9 mouse cellular contexts compared by ENCODE assay signal in genomic region chr19:28365897-28366296, GRCm38 (mm10).
DNase-seq lines count a peak whose midpoint lies in the region; ATAC-seq and TF ChIP-seq lines count a peak whose summit lies in the region.
"Had no signal": no experiment of that assay in that cellular context is flagged by ENCODE, and none has a peak within 500 bp of the region (broad histone marks: within the 10 kb centered on the region; RNA-seq: fewer than 3 reads in every experiment).

No protein-coding gene starts in this region.

- TF ChIP-seq CTCF in lung, embryonic 14.5 days (IDR thresholded peaks at IDR 0.05; ENCODE audit: low read depth): peak; percentile 75

- H3K27me3 ChIP-seq in lung, embryonic 14.5 days (ENCODE audit: insufficient read depth, low read length): no peaks in the 10 kb centered on the region
- no peaks in the 10 kb centered on the region for H3K27me3 ChIP-seq in hindbrain, embryonic 16.5 days (replicated peaks; ENCODE audit: control insufficient read depth, insufficient read depth, low read length)
- H3K27me3 ChIP-seq: hindbrain, embryonic 15.5 days had no signal

- no peak overlapping the region for H3K4me2 ChIP-seq in lung, embryonic 14.5 days
- no peak overlapping the region for H3K4me2 ChIP-seq in hindbrain, embryonic 16.5 days (ENCODE audit: low read length)
- H3K4me2 ChIP-seq: hindbrain, embryonic 15.5 days had no signal

- no peak overlapping the region for H3K27ac ChIP-seq in lung, embryonic 14.5 days (ENCODE audit: low read depth)
- no peak overlapping the region for H3K27ac ChIP-seq in hindbrain, embryonic 16.5 days (ENCODE audit: low read depth, low read length)
- H3K27ac ChIP-seq: hindbrain, embryonic 15.5 days had no signal

- ATAC-seq in lung, embryonic 14.5 days (ENCODE audit: insufficient read depth): no peak
- no peak for ATAC-seq in hindbrain, embryonic 16.5 days

- no peak overlapping the region for H3K4me3 ChIP-seq in lung, embryonic 14.5 days (ENCODE audit: low read depth, low read length)
- H3K4me3 ChIP-seq in hindbrain, embryonic 16.5 days (ENCODE audit: low read length): no peak overlapping the region
- H3K4me3 ChIP-seq: hindbrain, embryonic 15.5 days had no signal

- no peaks in the 10 kb centered on the region for H3K9me3 ChIP-seq in lung, embryonic 14.5 days (ENCODE audit: low read depth, low read length)
- H3K9me3 ChIP-seq in hindbrain, embryonic 16.5 days (ENCODE audit: control insufficient read depth, low read length): no peaks in the 10 kb centered on the region
- H3K9me3 ChIP-seq: hindbrain, embryonic 15.5 days had no signal

- H3K36me3 ChIP-seq in lung, embryonic 14.5 days (ENCODE audit: insufficient read depth): no peaks in the 10 kb centered on the region
- no peaks in the 10 kb centered on the region for H3K36me3 ChIP-seq in hindbrain, embryonic 16.5 days (ENCODE audit: control insufficient read depth, insufficient read depth, low read length)
- H3K36me3 ChIP-seq: hindbrain, embryonic 15.5 days had no signal

- peak; percentile 34 to 72 for DNase-seq in adrenal gland, adult (ENCODE audit: inconsistent age in 2 of 2, low spot score in 1 of 2)
- no peak for DNase-seq in adrenal gland, adult 8-10 months
- peak; percentile 39 for DNase-seq in lung, embryonic 14.5 days
- no peak for DNase-seq in lung, postnatal 25 days (ENCODE audit: low spot score)
- peak; percentile 55 for DNase-seq in embryo, embryonic 10 days (ENCODE audit: low spot score)
- DNase-seq in lung, postnatal 36 days: peak; percentile 29
- peak; percentile 60 for DNase-seq in thymus, postnatal 0 days (ENCODE audit: low spot score)

- WGBS in lung, embryonic 14.5 days: 56% methylated on average over 7 of the region's 7 CpGs
- 50% methylated on average over 7 of the region's 7 CpGs for WGBS in hindbrain, embryonic 16.5 days

- H3K9ac ChIP-seq in lung, embryonic 14.5 days: no peak overlapping the region
- H3K9ac ChIP-seq in hindbrain, embryonic 16.5 days (ENCODE audit: low read depth, low read length): no peak overlapping the region
- H3K9ac ChIP-seq: hindbrain, embryonic 15.5 days had no signal

- H3K4me1 ChIP-seq in lung, embryonic 14.5 days (ENCODE audit: insufficient read depth): no peaks in the 10 kb centered on the region
- H3K4me1 ChIP-seq in hindbrain, embryonic 16.5 days (ENCODE audit: control insufficient read depth, insufficient read depth, low read depth, low read length): no peaks in the 10 kb centered on the region
- H3K4me1 ChIP-seq: hindbrain, embryonic 15.5 days had no signal

Comparison
In these comparisons a context has a peak if more than half of its experiments do, and no peak if none do; other contexts are left out.
1. DNase-seq: peak in adrenal gland, adult (2 of 2), lung, embryonic 14.5 days (single experiment), embryo, embryonic 10 days (single experiment), lung, postnatal 36 days (single experiment) and thymus, postnatal 0 days (single experiment); none in adrenal gland, adult 8-10 months (single experiment) and lung, postnatal 25 days (single experiment).